Mouse (Mus musculus): ENCODE results near the gene Slc38a3. TPM values are rescaled to one million over a fixed set of nuclear protein-coding genes. Genes with fewer than 3 reads are reported as not detected.

The Slc38a3 gene
- total RNA-seq, 2 experiments from 2014 or later: 66.0 to 80.3 TPM

GRCm38 (mm10) chr9:107696845-107697610, 27.7 kb upstream of the Slc38a3 start:
- intact Hi-C loops (cut with DNase I): no loop called here
- DNase-seq: no peak

- intact Hi-C loops (cut with DNase I): no loop called here
- DNase-seq: no peak
These were observed 26.8 kb upstream of the Slc38a3 start for GRCm38 (mm10) chr9:107696106-107696479.

GRCm38 (mm10) chr9:107695441-107696105, 26.2 kb upstream of the Slc38a3 start:
- no peak for DNase-seq
- intact Hi-C loops (cut with DNase I): no loop called here

- intact Hi-C loops (cut with DNase I): no loop called here
- DNase-seq: no peak
These were observed 25.3 kb upstream of the Slc38a3 start for GRCm38 (mm10) chr9:107694627-107695026.

- DNase-seq: no peak
- intact Hi-C loops (cut with DNase I): no loop called here
These were observed 24.2 kb upstream of the Slc38a3 start for GRCm38 (mm10) chr9:107693433-107693987.

- intact Hi-C loops (cut with DNase I): no loop called here
- DNase-seq: no peak
These were observed 23.5 kb upstream of the Slc38a3 start for GRCm38 (mm10) chr9:107692785-107693184.

- DNase-seq: no peak
- intact Hi-C loops (cut with DNase I): no loop called here
These were observed 21.1 kb upstream of the Slc38a3 start for GRCm38 (mm10) chr9:107690391-107690790.

GRCm38 (mm10) chr9:107688939-107689338, 19.6 kb upstream of the Slc38a3 start:
- intact Hi-C loops (cut with DNase I): no loop called here
- DNase-seq: no peak

GRCm38 (mm10) chr9:107688415-107688814, 19.1 kb upstream of the Slc38a3 start:
- DNase-seq: no peak
- intact Hi-C loops (cut with DNase I): no loop called here

- intact Hi-C loops (cut with DNase I): loop anchor here (1.0 to 2.0 kb wide), 2 partner anchors 23 to 53 kb away; no protein-coding TSS in a partner anchor
- DNase-seq: peak; percentile 66
These were observed 16.1 kb upstream of the Slc38a3 start for GRCm38 (mm10) chr9:107685231-107685981.

GRCm38 (mm10) chr9:107682405-107682804, 13.1 kb upstream of the Slc38a3 start:
- DNase-seq: no peak
- intact Hi-C loops (cut with DNase I): no loop called here

GRCm38 (mm10) chr9:107679501-107679900, 10.2 kb upstream of the Slc38a3 start, which contains the start of gene Gnat1:
TSS of gene Gnat1 (minus strand) at chr9:107679712.
- intact Hi-C loops (cut with DNase I): loop anchor here (5.0 kb wide), 1 partner anchor 312 kb away; no protein-coding TSS in a partner anchor
- no peak for DNase-seq

GRCm38 (mm10) chr9:107678861-107679260, 9.5 kb upstream of the Slc38a3 start:
- intact Hi-C loops (cut with DNase I): loop anchor here (5.0 kb wide), 1 partner anchor 312 kb away; no protein-coding TSS in a partner anchor
- DNase-seq: no peak

GRCm38 (mm10) chr9:107677819-107678526, 8.6 kb upstream of the Slc38a3 start:
- intact Hi-C loops (cut with DNase I): loop anchor here (2.0 to 5.0 kb wide), 2 partner anchors 61 to 311 kb away; no protein-coding TSS in a partner anchor
- DNase-seq: peak; percentile 81 to 84

- intact Hi-C loops (cut with DNase I): loop anchor here (2.0 to 5.0 kb wide), 2 partner anchors 62 to 310 kb away; no protein-coding TSS in a partner anchor
- DNase-seq: peak in 1 of 2 experiments; percentile 47
These were observed 7.9 kb upstream of the Slc38a3 start for GRCm38 (mm10) chr9:107677091-107677784.

GRCm38 (mm10) chr9:107676302-107676701, 7.0 kb upstream of the Slc38a3 start:
- no peak for DNase-seq

GRCm38 (mm10) chr9:107675671-107676301, 6.5 kb upstream of the Slc38a3 start:
- peak; percentile 79 to 80 for DNase-seq
- intact Hi-C loops (cut with DNase I): loop anchor here (1.0 to 5.0 kb wide), 4 partner anchors 30 to 308 kb away; no protein-coding TSS in a partner anchor

More at GRCm38 (mm10) chr9:107676302-107676701, 7.0 kb upstream of the Slc38a3 start:
- intact Hi-C loops (cut with DNase I): loop anchor here (1.0 to 5.0 kb wide), 3 partner anchors 31 to 309 kb away; no protein-coding TSS in a partner anchor

- intact Hi-C loops (cut with DNase I): loop anchor here (1.0 to 5.0 kb wide), 2 partner anchors 72 to 308 kb away; no protein-coding TSS in a partner anchor
- no peak for DNase-seq
These were observed 5.5 kb upstream of the Slc38a3 start for GRCm38 (mm10) chr9:107674609-107675429.

Measured in heart, postnatal 36 days (tissue).